Mouse (Mus musculus) right cerebral cortex, adult 18-20 months (tissue): ENCODE results near the gene Mrps18c.

Experiments
- DNase-seq: peaks from one replicate; pipeline ENCODE4 v3.0.0; 2022; ENCODE audit warnings: mixed read lengths

The Mrps18c gene

DNA sequence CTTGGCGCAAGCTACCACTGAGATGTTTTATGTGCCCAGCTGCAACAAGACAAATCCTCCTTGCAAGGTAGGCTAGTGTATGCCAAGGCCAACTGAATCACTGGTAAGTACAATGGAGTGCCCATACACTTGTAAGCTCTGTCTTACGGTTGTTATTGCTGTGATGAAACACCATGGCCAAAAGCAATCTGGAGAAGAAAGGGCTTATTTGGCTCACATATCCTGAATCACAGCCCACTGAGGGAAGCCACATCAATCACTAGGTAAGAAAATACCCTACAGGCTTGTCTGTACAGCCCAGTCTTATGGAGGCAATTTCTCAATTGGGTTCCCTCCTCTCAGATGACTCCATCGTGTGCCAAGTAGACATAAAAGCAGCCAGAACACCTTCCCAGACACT lies 30.3 kb downstream of the Mrps18c start:
- no peak for DNase-seq

DNA sequence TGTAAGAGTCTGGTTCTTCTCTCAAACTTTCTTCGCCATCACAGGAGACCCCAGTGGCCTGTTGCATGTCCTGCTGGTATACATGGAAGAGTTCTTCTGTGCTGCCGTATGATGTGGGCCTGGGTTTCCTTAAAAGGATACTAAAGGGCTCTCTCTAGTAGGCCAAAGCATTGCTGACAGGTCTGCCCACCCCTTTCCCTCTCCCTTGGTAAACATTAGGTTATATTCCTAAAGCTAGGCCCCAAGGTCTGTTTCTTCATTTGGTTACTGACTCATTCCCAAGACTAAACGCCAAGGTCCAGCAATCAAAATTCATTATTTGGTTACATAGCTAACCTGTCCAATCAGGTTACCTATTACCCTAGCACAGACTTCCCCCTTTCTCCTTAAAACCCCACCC lies 34.3 kb downstream of the Mrps18c start:
- DNase-seq: no peak

DNA sequence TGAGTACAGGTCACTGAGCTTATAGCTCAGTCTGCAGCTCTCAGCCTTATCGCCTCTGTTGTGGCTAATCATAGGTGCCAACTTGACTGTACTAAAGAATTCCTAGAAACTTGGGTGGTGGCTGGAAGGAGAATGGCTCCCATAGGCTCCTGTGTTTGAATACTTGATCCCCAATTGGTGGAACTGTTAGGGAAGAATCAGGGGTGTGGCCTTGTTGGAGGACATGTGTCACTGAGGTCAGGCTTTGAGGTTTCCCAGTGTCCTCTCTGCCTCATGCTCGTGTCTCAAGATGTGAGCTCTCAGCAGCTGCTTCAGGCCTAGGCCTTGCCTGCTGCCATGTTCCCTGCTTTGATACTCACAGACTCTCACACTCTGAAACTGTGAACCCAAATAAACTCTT lies 35.4 kb downstream of the Mrps18c start:
- DNase-seq: no peak

DNA sequence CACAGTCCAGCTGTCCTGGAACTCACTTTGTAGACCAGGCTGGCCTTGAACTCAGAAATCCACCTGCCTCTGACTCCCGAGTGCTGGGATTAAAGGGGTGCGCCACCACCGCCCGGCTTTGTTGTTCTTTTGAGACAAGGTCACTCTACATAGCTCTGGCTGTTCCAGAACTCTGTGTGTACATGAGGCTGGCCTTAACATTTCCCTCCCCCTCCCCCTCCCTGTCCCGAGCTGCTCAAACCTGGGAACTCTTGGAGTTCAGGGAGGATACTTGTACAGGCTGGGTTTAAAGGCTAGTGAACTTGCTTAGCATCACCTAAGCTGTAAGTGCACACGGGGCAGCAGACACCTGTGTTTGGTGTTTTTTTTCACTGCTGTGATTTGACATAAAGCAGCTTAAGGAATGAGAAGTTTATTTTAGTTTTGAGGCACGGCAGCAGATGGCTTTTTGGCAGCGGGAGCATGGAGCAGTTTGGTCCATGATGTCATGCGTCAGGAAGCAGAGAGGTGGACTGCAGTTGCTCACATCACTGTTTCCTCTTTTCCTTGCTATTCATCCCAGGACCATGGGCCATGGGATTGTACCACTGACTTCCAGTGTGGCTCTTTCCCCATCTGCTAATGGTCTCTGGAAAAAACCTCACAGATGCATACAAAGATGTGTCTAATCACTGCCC lies 37.6 kb downstream of the Mrps18c start:
- DNase-seq: no peak

DNA sequence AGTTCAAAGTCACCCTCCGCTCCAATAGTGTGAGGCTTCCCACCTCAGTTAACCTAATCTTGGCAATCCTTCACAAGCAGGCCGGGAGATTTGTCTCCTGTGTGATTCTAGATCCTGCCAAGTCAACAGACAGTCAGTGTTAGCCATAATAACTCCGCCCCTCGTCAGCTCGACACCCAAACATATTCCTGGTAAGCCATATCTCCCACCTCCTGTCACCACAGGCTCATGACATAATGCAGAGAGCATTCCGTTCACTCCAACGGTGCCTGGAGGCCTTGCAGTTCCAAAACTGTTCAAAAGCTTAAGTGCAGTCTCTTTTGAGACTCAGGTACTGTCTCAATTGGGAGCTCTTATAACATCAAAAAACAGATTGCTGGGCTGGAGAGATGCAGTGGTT lies 39.5 kb downstream of the Mrps18c start:
- DNase-seq: no peak

DNA sequence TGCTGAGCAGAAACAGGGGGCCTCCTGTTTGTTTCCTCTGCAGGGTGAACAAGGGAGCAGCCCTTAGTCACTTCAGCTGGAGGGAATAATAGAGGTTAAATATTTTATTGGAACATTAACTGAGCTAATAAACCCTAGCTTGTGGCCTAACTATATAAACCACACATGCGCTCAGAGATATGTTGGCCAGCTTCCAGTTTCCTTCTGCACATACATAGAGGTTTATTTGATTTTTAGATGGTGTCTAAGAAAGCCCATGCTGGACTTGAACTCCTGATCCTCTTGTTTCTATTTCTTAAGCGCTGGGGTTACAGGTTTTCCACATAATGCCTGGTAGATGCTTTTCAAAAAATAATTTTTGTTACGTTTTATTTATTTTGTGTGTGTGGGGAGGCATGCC lies 46.1 kb downstream of the Mrps18c start:
- DNase-seq: no peak

DNA sequence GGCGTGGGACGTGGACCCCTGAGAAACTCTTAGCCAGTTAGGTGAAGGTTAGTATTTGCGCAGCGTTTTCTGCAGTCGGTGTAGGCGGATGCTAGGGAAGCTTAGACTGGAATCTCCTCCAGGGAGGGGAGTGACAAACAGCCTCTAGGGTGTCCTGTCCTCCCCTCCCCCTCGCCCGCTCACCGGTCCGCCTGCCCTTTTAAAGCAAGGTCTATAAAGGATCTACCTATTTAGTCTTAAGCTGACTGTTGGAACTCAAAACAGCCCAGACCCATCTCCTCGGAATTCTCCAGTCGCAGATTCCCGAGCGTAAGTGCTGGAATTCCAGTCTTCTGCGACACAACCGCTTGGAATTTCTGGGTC lies 47.0 kb downstream of the Mrps18c start, which contains the start of gene Gpat3:
Gene Gpat3, plus strand, starts transcription at position 229 of the 363 bp plus-strand sequence.
- peak; percentile 46 for DNase-seq

DNA sequence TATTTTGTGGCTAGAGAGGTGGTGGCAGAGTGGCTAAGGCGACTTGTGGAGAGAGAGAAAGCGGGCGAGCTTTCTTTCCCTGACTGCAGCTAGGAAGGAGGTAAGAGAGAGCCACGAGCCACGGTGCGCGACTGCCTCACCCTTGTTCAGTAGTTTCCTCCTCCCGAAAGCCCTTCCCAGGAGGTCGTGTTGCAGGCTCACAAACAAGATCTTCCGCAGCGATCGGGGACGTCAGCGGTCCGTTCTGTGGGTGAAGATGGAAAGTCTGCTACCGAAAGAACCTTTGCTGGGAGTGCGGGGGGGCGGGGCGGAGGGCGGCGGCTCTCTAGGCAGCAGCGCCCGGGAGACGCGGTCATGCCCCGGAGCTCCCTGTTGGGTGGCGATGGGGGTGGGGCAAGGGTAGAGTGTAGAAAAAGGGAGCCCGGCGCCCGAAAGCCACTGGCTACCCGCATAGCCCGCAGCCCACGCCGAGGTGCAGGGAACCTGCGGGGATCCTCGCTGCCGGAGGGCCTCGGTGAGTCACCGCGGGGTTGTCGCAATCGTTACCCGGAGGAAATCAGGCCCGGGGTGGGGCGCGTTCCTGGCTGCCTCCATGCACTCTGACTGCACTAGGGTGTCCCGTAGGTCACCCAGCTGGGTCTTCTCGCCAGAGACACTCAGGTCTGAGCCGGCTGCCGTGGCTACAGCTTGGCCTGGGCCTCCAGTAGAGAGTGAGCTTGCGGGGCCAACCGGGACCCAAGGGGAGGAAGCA lies 47.6 kb downstream of the Mrps18c start:
- DNase-seq: peak; percentile 71

DNA sequence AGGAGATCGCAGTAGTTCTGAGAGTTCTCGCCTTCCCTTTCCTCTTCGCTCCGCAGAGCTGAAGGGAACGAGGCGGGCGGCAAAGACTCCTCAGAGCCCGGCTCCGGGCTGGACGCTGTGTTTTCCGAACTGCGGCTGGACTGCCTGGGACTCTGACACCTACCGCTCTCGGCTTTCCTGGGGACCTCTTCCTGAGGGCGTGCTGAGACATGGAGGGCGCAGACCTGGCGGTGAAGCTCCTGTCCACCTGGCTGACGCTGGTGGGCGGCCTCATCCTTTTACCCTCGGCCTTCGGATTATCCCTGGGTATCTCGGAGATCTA lies 48.1 kb downstream of the Mrps18c start:
- DNase-seq: no peak

DNA sequence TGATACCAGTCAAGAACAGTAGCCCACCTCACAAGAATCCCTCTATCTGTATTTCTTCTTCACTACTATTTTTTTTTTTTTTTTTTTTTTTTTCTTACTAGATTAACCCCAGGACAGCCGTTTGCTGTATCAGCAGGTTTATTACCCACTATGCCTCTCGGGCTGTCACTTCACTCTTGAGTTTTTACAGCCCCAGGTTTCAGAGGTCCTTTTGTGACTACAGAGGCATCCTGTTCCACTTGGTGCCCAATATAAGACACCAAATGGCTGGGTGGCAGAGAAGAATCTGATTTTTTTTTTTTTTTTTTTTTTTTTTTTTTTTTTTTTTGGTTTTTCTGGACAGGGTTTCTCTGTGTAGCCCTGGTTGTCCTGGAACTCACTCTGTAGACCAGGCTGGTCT lies 48.7 kb downstream of the Mrps18c start:
- DNase-seq: no peak

DNA sequence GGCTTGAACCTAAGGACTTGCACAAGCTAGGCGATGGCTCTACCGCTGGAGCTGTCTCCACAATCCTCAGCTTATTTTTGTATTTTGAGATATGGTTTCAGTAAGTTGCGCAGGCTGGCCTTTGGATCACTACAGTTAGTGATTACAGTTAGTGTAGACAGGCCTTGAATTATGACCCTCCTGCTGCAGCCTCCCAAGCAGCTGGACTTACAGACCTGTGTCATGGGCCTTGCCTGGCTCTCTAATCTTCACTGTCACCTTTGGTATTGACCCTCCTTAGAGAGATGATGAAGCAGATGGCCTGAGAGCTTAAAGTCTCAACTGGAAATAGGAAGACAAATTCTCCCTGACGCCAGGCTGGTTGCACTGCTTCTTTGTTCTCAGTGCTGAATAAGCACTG lies 55.5 kb downstream of the Mrps18c start:
- no peak for DNase-seq
